Mouse (Mus musculus): ENCODE results near the gene Pex6.

DNA sequence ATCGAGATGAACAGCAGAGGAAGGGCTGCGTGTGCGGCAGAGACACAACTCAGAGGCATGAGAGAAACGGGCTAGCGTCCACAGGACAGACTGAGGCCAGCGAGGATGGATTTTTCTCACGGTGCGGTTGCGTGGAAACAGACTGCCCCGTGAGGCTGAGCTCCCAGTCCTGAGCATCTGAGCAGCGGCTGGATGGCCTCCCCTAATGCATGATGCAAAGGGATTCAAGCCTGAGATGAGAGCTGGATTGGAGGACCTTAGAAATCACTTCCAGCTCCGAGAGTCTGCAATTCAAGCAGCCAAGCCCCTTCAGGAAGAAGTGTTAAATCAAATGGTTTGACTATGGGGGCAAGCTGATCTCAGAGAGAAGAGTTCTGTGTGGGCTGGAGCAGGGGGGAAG, 9.8 kb upstream of the Pex6 start:
- TF ChIP-seq POLR2A (IDR thresholded peaks at IDR 0.05; ENCODE audit: low read depth, low read length) (no peak), CTCF (IDR thresholded peaks at IDR 0.05; ENCODE audit: extremely low read depth, insufficient read length, insufficient replicate concordance, low read depth, low read length) (no peak)

Measured in small intestine, adult 2 months (tissue).